Mouse (Mus musculus) CD4-positive naive resting alpha-beta T cell, adult 76 days (primary cell): Measurements from ENCODE around the gene Phkb. TPM values are rescaled to one million over a fixed set of nuclear protein-coding genes. Genes with fewer than 3 reads are reported as not detected.

Experiments used
- total RNA-seq: library from RNA; stranded (reverse); gene quantifications from one replicate; pipeline ENCODE4 v1.2.4, GENCODE M21; 2023

Gene Phkb
- total RNA-seq, result 21.8 TPM

GRCm38 (mm10) chr8:85840657-85841488, at the start of gene Phkb, which contains the start of gene Itfg1:
Phkb (plus strand) TSS chr8:85840959.
Itfg1 (minus strand) TSS chr8:85840921.

Other genes with a start within 250 kb of the Phkb start
- gene Neto2, start 140.0 kb upstream of the Phkb start, total RNA-seq, result 2.5 TPM
- gene Itfg1, start within 50 bp of the Phkb start, total RNA-seq, result 23.2 TPM